ENCODE assay signal across 23 mouse cellular contexts in the genomic region with DNA sequence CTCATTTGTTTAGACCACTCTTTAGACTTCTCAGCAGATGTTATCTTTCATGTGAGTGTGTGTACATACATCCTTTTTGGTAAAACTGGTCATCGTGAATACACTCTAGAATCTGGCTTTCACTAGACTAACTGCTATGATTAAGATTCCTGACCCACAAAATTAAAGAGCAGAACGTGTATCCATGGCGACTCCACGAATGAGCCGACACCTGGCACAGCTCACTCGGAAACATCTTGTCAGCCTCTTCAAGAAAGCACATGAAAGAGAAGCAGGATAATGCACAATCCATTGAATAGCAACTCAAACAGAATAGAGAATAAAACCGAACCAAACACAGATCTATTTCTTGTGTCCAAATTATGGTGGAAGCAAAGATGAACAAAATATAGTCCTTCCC.
DNase-seq lines count a peak whose midpoint lies in the region; ATAC-seq and TF ChIP-seq lines count a peak whose summit lies in the region.
"Had no signal": no experiment of that assay in that cellular context is flagged by ENCODE, and none has a peak within 500 bp of the region (broad histone marks: within the 10 kb centered on the region; RNA-seq: fewer than 3 reads in every experiment).

No protein-coding gene starts in this region.

- CTCF ChIA-PET in Patski (lab: Charles Lee): interaction anchor here (1.5 kb wide), 1 partner anchor 347 kb away, joined by 3 read pairs; no protein-coding TSS in a partner anchor

- no peaks in the 10 kb centered on the region for H3K4me1 ChIP-seq in forebrain, embryonic 14.5 days (ENCODE audit: control insufficient read depth, insufficient read depth, low read length)
- H3K4me1 ChIP-seq in forebrain, embryonic 11.5 days (replicated peaks; ENCODE audit: control insufficient read depth, insufficient read depth, low read length): no peaks in the 10 kb centered on the region
- H3K4me1 ChIP-seq in kidney, embryonic 15.5 days: 0 out of 2 replicates have a peak, but pooled peaks cover 2% of the 10 kb centered on the region
- no peaks in the 10 kb centered on the region for H3K4me1 ChIP-seq in midbrain, embryonic 14.5 days (ENCODE audit: control insufficient read depth, insufficient read depth, low read length)
- H3K4me1 ChIP-seq in midbrain, embryonic 13.5 days (replicated peaks): no peaks in the 10 kb centered on the region
- H3K4me1 ChIP-seq: embryonic facial prominence, embryonic 10.5 days; heart, embryonic 12.5 days; liver, embryonic 13.5 days; stomach, embryonic 15.5 days had no signal

- H3K36me3 ChIP-seq in forebrain, embryonic 14.5 days (ENCODE audit: control insufficient read depth, insufficient read depth, low read length): no peaks in the 10 kb centered on the region
- H3K36me3 ChIP-seq in forebrain, embryonic 11.5 days (ENCODE audit: control insufficient read depth, insufficient read depth, low read length): no peaks in the 10 kb centered on the region
- no peaks in the 10 kb centered on the region for H3K36me3 ChIP-seq in kidney, embryonic 15.5 days
- H3K36me3 ChIP-seq in midbrain, embryonic 14.5 days (ENCODE audit: control insufficient read depth, insufficient read depth, low read length): no peaks in the 10 kb centered on the region
- H3K36me3 ChIP-seq in midbrain, embryonic 13.5 days: no peaks in the 10 kb centered on the region
- H3K36me3 ChIP-seq: embryonic facial prominence, embryonic 10.5 days; heart, embryonic 12.5 days; liver, embryonic 13.5 days; stomach, embryonic 15.5 days had no signal

- in situ Hi-C loops in Patski (cut with MboI; ENCODE audit: low pct_unique_long_range_greater_than_20kb): no loop called here

- no peaks in the 10 kb centered on the region for H3K9me3 ChIP-seq in forebrain, embryonic 14.5 days (replicated peaks; ENCODE audit: control insufficient read depth, low read length)
- H3K9me3 ChIP-seq in forebrain, embryonic 11.5 days (ENCODE audit: control insufficient read depth, low read length): no peaks in the 10 kb centered on the region
- no peaks in the 10 kb centered on the region for H3K9me3 ChIP-seq in kidney, embryonic 15.5 days (replicated peaks)
- H3K9me3 ChIP-seq in midbrain, embryonic 14.5 days (ENCODE audit: control insufficient read depth, low read length): no peaks in the 10 kb centered on the region
- H3K9me3 ChIP-seq in midbrain, embryonic 13.5 days: no peaks in the 10 kb centered on the region
- H3K9me3 ChIP-seq: embryonic facial prominence, embryonic 10.5 days; heart, embryonic 12.5 days; liver, embryonic 13.5 days; stomach, embryonic 15.5 days had no signal

- no peak overlapping the region for H3K27ac ChIP-seq in forebrain, embryonic 14.5 days (ENCODE audit: low read depth, low read length)
- no peak overlapping the region for H3K27ac ChIP-seq in forebrain, embryonic 11.5 days (ENCODE audit: low read depth, low read length)
- H3K27ac ChIP-seq in kidney, embryonic 15.5 days: no peak overlapping the region
- no peak overlapping the region for H3K27ac ChIP-seq in midbrain, embryonic 14.5 days (replicated peaks; ENCODE audit: low read depth, low read length)
- no peak overlapping the region for H3K27ac ChIP-seq in midbrain, embryonic 13.5 days
- H3K27ac ChIP-seq: embryonic facial prominence, embryonic 10.5 days; liver, embryonic 13.5 days; stomach, embryonic 15.5 days had no signal

- H3K9ac ChIP-seq in forebrain, embryonic 14.5 days (ENCODE audit: low read length): no peak overlapping the region
- H3K9ac ChIP-seq in forebrain, embryonic 11.5 days (ENCODE audit: low read length): no peak overlapping the region
- no peak overlapping the region for H3K9ac ChIP-seq in kidney, embryonic 15.5 days
- no peak overlapping the region for H3K9ac ChIP-seq in midbrain, embryonic 14.5 days (replicated peaks; ENCODE audit: low read length)
- no peak overlapping the region for H3K9ac ChIP-seq in midbrain, embryonic 13.5 days (replicated peaks)
- H3K9ac ChIP-seq: heart, embryonic 12.5 days; liver, embryonic 13.5 days; stomach, embryonic 15.5 days had no signal

- no peak overlapping the region for H3K4me3 ChIP-seq in forebrain, embryonic 14.5 days (ENCODE audit: low read depth, low read length)
- no peak overlapping the region for H3K4me3 ChIP-seq in forebrain, embryonic 11.5 days (ENCODE audit: low read depth, low read length)
- H3K4me3 ChIP-seq in kidney, embryonic 15.5 days (replicated peaks): no peak overlapping the region
- H3K4me3 ChIP-seq in midbrain, embryonic 14.5 days (replicated peaks; ENCODE audit: low read depth, low read length): no peak overlapping the region
- no peak overlapping the region for H3K4me3 ChIP-seq in midbrain, embryonic 13.5 days (replicated peaks)
- H3K4me3 ChIP-seq: embryonic facial prominence, embryonic 10.5 days; heart, embryonic 12.5 days; liver, embryonic 13.5 days; stomach, embryonic 15.5 days had no signal

- no peaks in the 10 kb centered on the region for H3K27me3 ChIP-seq in forebrain, embryonic 14.5 days (replicated peaks; ENCODE audit: control insufficient read depth, insufficient read depth, low read length)
- no peaks in the 10 kb centered on the region for H3K27me3 ChIP-seq in forebrain, embryonic 11.5 days (ENCODE audit: control insufficient read depth, insufficient read depth, low read length)
- H3K27me3 ChIP-seq in kidney, embryonic 15.5 days: no peaks in the 10 kb centered on the region
- H3K27me3 ChIP-seq in midbrain, embryonic 14.5 days (ENCODE audit: control insufficient read depth, insufficient read depth, low read length): no peaks in the 10 kb centered on the region
- H3K27me3 ChIP-seq in midbrain, embryonic 13.5 days: no peaks in the 10 kb centered on the region
- no peaks in the 10 kb centered on the region for H3K27me3 ChIP-seq in Patski
- H3K27me3 ChIP-seq: heart, embryonic 12.5 days; liver, embryonic 13.5 days; stomach, embryonic 15.5 days had no signal

- no peak for TF ChIP-seq CTCF in Patski (IDR thresholded peaks at IDR 0.05)

- no peak overlapping the region for H3K4me2 ChIP-seq in forebrain, embryonic 14.5 days (ENCODE audit: low read length)
- no peak overlapping the region for H3K4me2 ChIP-seq in forebrain, embryonic 11.5 days (ENCODE audit: low read depth, low read length, severe bottlenecking)
- H3K4me2 ChIP-seq in kidney, embryonic 15.5 days: no peak overlapping the region
- H3K4me2 ChIP-seq in midbrain, embryonic 14.5 days (ENCODE audit: low read length): no peak overlapping the region
- H3K4me2 ChIP-seq in midbrain, embryonic 13.5 days (replicated peaks): no peak overlapping the region
- H3K4me2 ChIP-seq: heart, embryonic 12.5 days; liver, embryonic 13.5 days; stomach, embryonic 15.5 days had no signal

- peak; percentile 50; the same call in 1 of the 2 replicates for ATAC-seq in forebrain, embryonic 14.5 days
- no peak for ATAC-seq in forebrain, embryonic 11.5 days (replicated peaks; ENCODE audit: low FRiP score)
- 0 out of 2 replicates have a peak, but pooled peaks have one; percentile 18 for ATAC-seq in kidney, embryonic 15.5 days (replicated peaks; ENCODE audit: low FRiP score)
- no peak for ATAC-seq in midbrain, embryonic 14.5 days (ENCODE audit: low FRiP score, low TSS enrichment)
- ATAC-seq in midbrain, embryonic 13.5 days: no peak
- ATAC-seq in Patski: no peak
- ATAC-seq: intestine, postnatal 0 days had no signal

- peak; percentile 12 for DNase-seq in forebrain, embryonic 14.5 days (ENCODE audit: low spot score)
- no peak for DNase-seq in forebrain, embryonic 11.5 days (ENCODE audit: low spot score)
- DNase-seq in kidney, adult 8-10 months: no peak
- DNase-seq in midbrain, embryonic 14.5 days: peak; percentile 25
- DNase-seq in Patski (ENCODE audit: low read depth, low spot score): peak; percentile 22
- no peak for DNase-seq in heart, adult 11 months
- DNase-seq: adrenal gland, postnatal 14 days; cerebellum, adult 11 months; cerebellum, postnatal 10 days; gastrocnemius, postnatal 14 days; heart, adult 18-20 months; heart, postnatal 10 days; kidney, postnatal 4 days; liver, embryonic 13.5 days; lung, adult 2 months; lung, postnatal 14 days; thymus, postnatal 25 days had no signal

- POLR2A ChIA-PET in Patski (lab: Charles Lee): no interaction called here

- 58% methylated on average over 7 of the region's 7 CpGs for WGBS in forebrain, embryonic 14.5 days
- 66% methylated on average over 7 of the region's 7 CpGs for WGBS in forebrain, embryonic 11.5 days
- WGBS in kidney, embryonic 15.5 days: 48% methylated on average over 7 of the region's 7 CpGs
- 39% methylated on average over 7 of the region's 7 CpGs for WGBS in midbrain, embryonic 14.5 days
- WGBS in midbrain, embryonic 13.5 days: 36% methylated on average over 7 of the region's 7 CpGs

Comparison
In these comparisons a context has a peak if more than half of its experiments do, and no peak if none do; other contexts are left out.
1. ATAC-seq: peak in forebrain, embryonic 14.5 days (single experiment) and kidney, embryonic 15.5 days (single experiment); none in forebrain, embryonic 11.5 days (single experiment), midbrain, embryonic 14.5 days (single experiment), midbrain, embryonic 13.5 days (single experiment) and Patski (single experiment).
2. DNase-seq: peak in forebrain, embryonic 14.5 days (single experiment), midbrain, embryonic 14.5 days (single experiment) and Patski (single experiment); none in forebrain, embryonic 11.5 days (single experiment), kidney, adult 8-10 months (0 of 2) and heart, adult 11 months (single experiment).